Mouse (Mus musculus): ENCODE measurements around the gene Asap3.
A peak's percentile ranks its signal among the peaks of the same experiment; 100 is the strongest.

Gene Asap3

GRCm38 (mm10) chr4:136206033-136206893, at the start of gene Asap3:
Gene Asap3 (plus strand): TSS chr4:136206365.
- DNase-seq, result peak; percentile 86

GRCm38 (mm10) chr4:136158498-136158897, 47.7 kb upstream of the Asap3 start:
- no peak for DNase-seq

GRCm38 (mm10) chr4:136159802-136160397, 46.3 kb upstream of the Asap3 start:
- peak; percentile 71 for DNase-seq

- peak; percentile 76 for DNase-seq
These were observed 42.7 kb upstream of the Asap3 start for GRCm38 (mm10) chr4:136163448-136163847.

GRCm38 (mm10) chr4:136164981-136165380, 41.2 kb upstream of the Asap3 start:
- DNase-seq, result no peak

- no peak for DNase-seq
These were observed 38.5 kb upstream of the Asap3 start for GRCm38 (mm10) chr4:136167701-136168100.

GRCm38 (mm10) chr4:136170401-136170800, 35.8 kb upstream of the Asap3 start:
- DNase-seq, result no peak

GRCm38 (mm10) chr4:136171455-136171854, 34.7 kb upstream of the Asap3 start:
- no peak for DNase-seq

- no peak for DNase-seq
These were observed 34.1 kb upstream of the Asap3 start, which contains the start of gene E2f2 for GRCm38 (mm10) chr4:136172011-136172541. Gene E2f2 (plus strand): TSS chr4:136172394.

GRCm38 (mm10) chr4:136172542-136173209, 33.5 kb upstream of the Asap3 start:
- no peak for DNase-seq

GRCm38 (mm10) chr4:136173210-136173715, 32.9 kb upstream of the Asap3 start:
- DNase-seq, result no peak

GRCm38 (mm10) chr4:136174216-136175193, 31.7 kb upstream of the Asap3 start:
- DNase-seq, result no peak

- no peak for DNase-seq
These were observed 30.1 kb upstream of the Asap3 start for GRCm38 (mm10) chr4:136176022-136176552.

- no peak for DNase-seq
These were observed 28.9 kb upstream of the Asap3 start for GRCm38 (mm10) chr4:136177244-136177611.

- DNase-seq, result no peak
These were observed 28.3 kb upstream of the Asap3 start for GRCm38 (mm10) chr4:136177612-136178474.

- no peak for DNase-seq
These were observed 27.7 kb upstream of the Asap3 start for GRCm38 (mm10) chr4:136178475-136178921.

- DNase-seq, result no peak
These were observed 26.7 kb upstream of the Asap3 start for GRCm38 (mm10) chr4:136179456-136179855.

GRCm38 (mm10) chr4:136179998-136180397, 26.2 kb upstream of the Asap3 start:
- peak; percentile 57 for DNase-seq

GRCm38 (mm10) chr4:136180408-136181330, 25.5 kb upstream of the Asap3 start:
- peak; percentile 68 for DNase-seq

Data from right cerebral cortex, adult 18-20 months (tissue).